Mouse (Mus musculus) right cerebral cortex, postnatal 36 days (tissue): ENCODE measurements at regions not wholly inside any gene's neighbourhood (a gene's known extent, or its start where the extent isn't known, plus 50 kb on each side); places are given as distances from the start of the nearest gene placed in this dataset.

Experiments
- DNase-seq, 2 experiments: peaks; one replicate each; pipeline ENCODE4 v3.0.0; 2022; ENCODE audit warnings: low spot score in 2 of 2, mixed read lengths in 1 of 2

DNA sequence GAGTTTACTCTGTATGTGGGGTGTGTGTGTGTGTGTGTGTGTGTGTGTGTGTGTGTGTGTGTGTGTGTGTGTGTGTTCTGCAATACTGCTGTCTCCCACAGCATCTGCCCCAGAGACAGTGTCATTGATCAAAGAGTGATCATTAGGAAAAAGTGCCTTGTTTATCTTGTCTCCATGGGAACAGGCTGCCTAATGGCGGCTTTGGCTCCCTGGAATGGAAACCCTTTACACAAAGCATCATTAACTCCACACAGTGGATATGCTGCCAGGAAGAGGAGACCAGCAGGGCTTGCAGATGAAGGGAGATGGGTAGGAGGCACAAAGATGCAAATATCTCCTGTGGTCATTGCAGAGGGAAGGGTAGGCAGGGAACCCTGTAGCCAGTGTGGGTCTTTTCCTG, 106.0 kb upstream of the Cdh4 start:
- DNase-seq = no peak

DNA sequence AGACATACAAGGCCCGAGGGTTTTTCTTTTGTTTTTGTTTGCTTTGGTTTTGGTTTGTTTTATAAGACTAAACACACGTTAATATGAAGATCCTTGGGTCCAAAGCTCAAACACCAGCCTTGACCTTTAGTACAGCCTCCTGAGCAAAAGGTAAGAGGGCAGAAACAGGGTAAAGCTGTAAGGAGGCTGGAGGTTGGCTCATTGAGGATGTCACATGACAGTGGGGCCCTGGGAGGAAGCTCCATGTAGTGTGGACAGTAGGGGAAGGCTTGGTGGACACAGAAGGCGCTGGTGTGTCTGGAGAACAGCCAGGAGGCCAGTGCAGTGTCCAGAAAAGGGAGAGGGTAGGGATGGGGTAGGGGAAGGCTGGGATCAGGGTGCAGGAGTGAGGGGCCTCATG, 89.6 kb upstream of the Cdh4 start:
- no peak for DNase-seq

DNA sequence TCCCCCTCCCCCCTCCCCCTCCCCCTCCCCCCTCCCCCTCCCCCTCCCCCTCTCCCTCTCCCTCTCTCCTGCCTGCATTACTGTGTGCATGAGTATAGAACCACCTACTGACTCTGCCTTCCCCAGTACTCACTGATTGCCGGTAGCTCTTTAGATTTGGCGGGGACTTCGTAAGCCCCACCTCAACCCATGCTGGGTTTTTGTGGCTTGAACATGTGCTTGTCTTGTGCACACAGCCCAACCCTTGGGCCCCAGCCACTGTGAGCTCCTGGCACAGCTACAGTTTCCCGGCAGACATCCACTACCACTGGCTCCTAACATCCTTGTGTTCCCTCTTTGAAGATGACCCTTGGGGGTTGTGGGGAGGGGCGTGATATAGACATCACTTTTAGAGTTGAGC, 87.4 kb upstream of the Cdh4 start:
- DNase-seq = no peak

DNA sequence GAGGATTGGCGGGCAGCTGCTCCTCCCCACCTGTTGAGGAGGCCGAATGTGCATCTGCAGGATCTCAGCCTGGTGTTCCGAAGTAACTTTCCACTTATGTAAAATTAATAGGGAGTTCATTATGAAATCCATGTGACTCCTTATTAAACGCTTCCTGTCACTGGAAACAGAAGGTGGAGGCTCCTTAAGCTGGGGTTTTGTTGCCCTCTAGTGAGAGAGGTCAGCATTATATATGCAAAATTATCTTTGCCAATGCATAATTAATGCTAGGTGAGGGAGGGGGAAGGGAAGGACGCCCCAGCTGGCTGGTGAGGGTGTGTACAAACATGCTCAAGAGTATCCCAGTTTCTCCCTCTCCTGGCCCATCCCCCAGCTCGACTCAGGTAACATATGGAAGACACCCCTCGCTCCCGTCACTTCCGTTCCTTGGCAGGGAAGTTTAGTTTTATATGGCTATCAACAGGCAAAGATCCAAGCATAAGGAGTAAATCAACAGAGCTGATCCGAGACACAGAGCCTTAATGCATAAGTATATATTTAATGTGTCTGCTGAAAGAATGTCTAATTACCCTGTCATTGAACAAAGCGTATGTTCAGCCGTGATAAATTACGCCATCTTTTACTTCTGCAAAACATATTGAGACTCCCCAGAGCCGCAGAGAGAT, 71.2 kb upstream of the Cdh4 start:
- DNase-seq = no peak

DNA sequence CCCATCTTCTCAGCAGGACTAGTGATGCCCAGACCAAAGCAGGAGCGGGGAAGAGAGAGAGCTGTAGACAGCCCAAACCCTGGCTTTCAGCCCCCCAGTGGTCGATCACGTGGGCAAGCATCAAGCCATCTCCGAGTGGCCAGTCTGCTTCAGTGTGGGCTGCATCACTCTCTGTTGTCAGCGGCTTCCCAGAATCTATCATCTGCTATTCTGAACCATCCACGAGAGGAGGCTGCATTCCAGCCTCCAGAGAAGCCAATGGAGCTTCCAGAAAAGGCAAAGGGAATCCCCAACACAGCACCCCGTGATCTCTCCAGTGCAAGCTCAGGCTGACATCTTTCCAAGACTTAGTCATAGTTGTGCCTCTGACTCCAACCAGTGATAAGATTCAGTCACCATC, 70.7 kb upstream of the Cdh4 start:
- peak in 1 of 2 experiments; percentile 29 for DNase-seq

DNA sequence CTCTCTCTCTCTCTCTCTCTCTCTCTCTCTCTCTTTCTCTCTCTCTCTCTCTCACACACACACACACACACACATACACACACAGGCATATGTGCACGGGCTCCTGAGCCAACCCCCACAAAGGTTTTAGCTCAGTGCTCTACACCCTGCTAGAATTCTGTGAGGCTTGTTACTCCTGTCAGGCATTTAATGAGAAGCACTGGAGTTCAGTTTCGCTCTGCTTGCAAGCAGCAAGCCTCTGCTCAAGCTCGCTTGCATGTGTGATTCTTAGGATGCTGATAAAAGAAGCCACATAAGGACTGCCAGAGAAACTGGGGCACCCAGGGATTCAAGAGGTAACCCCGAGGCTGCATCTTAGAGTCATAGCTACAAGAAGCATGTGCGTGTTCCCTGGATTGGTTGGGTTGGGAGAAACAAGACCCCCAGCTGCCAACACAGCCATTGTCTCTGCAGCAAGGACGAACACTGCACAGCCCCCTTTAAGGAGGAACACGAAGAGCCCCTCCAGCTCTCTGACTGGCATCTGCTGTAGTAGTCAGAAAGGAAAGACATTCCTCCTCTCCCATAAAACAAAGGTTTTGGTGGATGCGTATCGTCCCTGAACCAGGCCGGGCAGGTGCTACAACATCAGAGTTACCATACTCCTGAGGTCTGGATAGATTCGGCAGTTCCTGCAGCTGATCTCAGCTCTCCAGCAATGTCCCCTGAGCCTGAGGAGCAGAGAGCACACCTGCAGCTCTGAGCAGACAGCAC, 62.4 kb upstream of the Cdh4 start:
- DNase-seq = no peak

DNA sequence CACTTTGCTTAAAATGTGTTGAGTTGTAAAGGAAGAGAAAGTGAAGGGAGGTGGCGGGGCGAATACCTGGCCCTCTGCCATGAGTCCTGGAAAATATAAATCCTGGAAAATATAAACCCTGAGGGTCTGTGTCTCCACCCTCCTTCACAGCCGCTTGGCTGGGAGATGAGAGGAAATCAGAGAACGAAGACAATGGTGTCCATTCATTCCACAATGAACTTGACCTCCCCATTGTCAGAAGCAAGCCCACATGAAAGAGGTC, 61.9 kb upstream of the Cdh4 start:
- no peak for DNase-seq

DNA sequence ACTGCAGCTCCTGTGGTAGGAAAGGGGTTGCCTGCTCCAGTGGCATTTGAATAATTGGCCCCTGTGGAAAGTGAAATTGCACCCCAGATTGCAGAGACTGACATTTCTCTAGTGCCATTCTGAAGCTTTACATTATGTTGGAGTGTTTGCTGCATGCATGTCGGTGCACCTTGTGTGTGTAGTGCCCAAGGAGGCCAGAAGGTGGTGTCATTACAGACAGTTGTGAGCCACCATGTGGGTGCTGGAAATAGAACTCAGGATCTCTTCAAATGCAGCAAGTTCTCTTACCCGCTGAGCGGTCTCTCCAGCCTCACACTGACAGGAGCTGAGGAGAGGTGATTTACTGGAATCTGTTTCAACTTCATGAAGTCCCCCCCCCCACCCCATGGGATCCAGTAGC, 60.3 kb upstream of the Cdh4 start:
- DNase-seq = no peak

DNA sequence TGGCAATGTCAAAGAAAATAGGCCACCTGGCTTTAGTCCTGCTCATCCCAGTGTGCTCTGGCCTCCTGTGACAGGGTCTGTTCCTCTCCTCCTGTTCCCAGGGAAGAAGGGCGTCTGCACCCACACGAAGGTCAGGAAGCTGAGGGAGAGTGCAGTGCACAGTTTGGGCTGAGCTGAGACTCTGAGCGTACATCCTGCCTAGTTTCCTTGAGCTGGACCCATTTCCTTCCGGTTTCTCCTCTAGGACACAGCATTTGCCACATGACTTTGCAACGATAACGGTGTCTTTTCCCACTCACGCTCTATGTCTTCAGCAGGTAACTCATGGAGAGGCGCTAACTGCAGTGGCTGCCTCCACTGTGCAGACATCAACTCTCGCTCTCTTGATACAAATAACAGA, 59.6 kb upstream of the Cdh4 start:
- no peak for DNase-seq

DNA sequence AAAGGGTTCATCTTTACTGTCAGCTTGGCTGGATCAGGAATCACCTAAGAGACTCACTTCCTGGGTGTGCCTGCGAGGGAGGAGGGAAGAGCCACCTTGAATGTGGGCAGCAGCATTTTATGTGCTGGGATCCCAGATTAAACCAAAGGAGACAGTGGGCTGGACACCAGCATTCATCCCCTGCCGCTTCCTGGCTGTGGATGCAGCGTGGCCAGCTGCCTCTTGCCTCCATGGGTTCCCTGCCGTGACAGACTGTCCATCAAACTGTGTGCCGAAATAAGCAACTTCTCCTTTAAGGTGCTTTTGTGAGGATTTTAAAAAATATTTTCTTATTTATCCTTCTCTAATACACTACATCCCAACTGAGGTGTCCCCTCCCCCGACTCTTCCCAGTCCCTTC, 55.4 kb upstream of the Cdh4 start:
- no peak for DNase-seq

DNA sequence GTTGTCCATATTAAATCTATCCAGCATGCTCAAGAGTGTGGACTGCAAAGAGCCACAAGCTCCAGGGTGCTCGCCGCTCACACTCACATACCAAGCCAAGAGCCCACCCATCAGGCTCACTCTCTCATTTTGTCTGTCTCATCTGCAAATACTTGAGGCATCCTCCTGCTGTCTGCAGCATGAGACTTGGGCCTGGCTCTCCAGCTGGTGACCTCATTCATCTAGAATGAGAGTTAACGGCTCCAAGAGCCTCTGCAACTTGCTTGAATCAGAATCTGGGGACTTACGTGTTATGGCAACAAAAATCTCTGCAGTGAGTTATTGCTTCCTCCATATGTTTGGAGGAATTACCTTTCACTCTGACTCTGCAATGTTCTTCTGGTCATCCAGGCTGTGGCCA, 51.7 kb upstream of the Cdh4 start:
- DNase-seq = no peak

DNA sequence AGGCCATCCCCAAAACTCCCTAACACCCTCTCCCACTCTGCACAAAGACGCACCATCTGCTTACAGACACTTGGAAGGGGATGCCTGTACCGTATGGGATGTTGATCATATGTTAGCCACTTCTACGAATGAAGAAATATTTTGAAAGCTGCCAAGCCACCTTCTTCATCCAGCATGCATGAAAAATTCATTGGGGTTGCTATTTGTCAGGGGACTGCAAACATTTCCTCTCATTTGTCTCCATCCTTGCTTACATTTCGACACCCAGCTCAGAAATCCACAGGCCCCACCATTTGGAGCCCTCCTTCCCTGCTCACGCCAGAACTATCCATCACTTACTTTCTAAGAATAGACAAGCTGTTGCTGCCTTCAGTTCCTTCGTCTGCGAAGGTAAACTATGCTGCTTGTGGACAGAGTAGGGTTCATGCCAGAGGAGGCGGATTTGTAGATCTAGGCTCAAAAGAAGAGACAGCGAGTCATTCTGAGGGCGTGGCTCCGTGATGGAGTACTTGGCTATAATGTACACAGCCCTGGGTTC, 51.2 kb upstream of the Cdh4 start:
- DNase-seq = no peak
